Mouse (Mus musculus): Measurements from ENCODE around the gene Etv3. TPM values are rescaled to one million over a fixed set of nuclear protein-coding genes. Genes with fewer than 3 reads are reported as not detected.

Gene Etv3
- polyA plus RNA-seq, 1 experiment from 2014 or later, result 16.9 TPM

- Histone ChIP-seq H3K27me3 (ENCODE audit: control insufficient read depth, insufficient read depth, low read depth, low read length) (no peaks in the 10 kb centered on the region; the same call in 1 of the 2 replicates), H3K9me3 (ENCODE audit: control insufficient read depth, low read length) (no peaks in the 10 kb centered on the region), H3K4me3 (ENCODE audit: low read length) (no peak overlapping the region), H3K4me1 (replicated peaks; ENCODE audit: control insufficient read depth, insufficient read depth, low read length) (peaks cover 2% of the 10 kb centered on the region; the same call in 1 of the 2 replicates), H3K36me3 (ENCODE audit: control insufficient read depth, insufficient read depth, low read length) (no peaks in the 10 kb centered on the region), H3K9ac (ENCODE audit: low read length) (no peak overlapping the region), H3K4me2 (ENCODE audit: low read depth, low read length) (no peak overlapping the region), H3K27ac (ENCODE audit: low read length) (no peak overlapping the region)
- ATAC-seq (ENCODE audit: low read depth), result no peak
- 41% methylated on average over 8 of the region's 8 CpGs for WGBS
Measured at GRCm38 (mm10) chr3:87501151-87501550, 24.1 kb upstream of the Etv3 start.

- Histone ChIP-seq H3K36me3 (ENCODE audit: control insufficient read depth, insufficient read depth, low read length) (no peaks in the 10 kb centered on the region), H3K27me3 (ENCODE audit: control insufficient read depth, insufficient read depth, low read depth, low read length) (no peaks in the 10 kb centered on the region; the same call in 1 of the 2 replicates), H3K4me1 (replicated peaks; ENCODE audit: control insufficient read depth, insufficient read depth, low read length) (peaks cover 2% of the 10 kb centered on the region; the same call in 1 of the 2 replicates), H3K9ac (ENCODE audit: low read length) (no peak overlapping the region), H3K4me3 (ENCODE audit: low read length) (no peak overlapping the region), H3K4me2 (ENCODE audit: low read depth, low read length) (no peak overlapping the region), H3K27ac (ENCODE audit: low read length) (no peak overlapping the region), H3K9me3 (ENCODE audit: control insufficient read depth, low read length) (no peaks in the 10 kb centered on the region)
- no peak for ATAC-seq (ENCODE audit: low read depth)
- WGBS, result 83% methylated on average over 6 of the region's 6 CpGs
Measured at GRCm38 (mm10) chr3:87502771-87503170, 22.4 kb upstream of the Etv3 start.

DNA sequence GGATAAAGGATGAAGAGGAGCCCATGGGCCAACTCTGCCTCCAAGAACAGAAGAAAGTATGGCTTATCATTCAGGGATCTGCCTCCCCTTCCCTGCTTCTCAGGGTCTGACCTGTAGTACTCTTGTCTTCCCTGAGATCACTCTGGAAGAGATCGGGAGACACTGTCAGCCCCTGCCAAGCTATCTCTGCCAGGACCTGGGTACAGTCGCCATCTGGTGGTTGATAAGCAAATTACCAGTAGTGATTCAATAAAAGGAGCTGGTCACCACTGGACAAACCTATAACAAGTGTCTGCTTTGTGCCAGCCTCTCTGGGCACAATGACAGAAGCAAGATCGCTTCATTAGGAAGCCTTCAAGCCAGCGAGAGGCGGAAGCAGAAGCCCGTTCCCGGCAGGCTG, 20.9 kb upstream of the Etv3 start:
- no peaks in the 10 kb centered on the region for H3K36me3 ChIP-seq (ENCODE audit: control insufficient read depth, insufficient read depth, low read length)
- WGBS, result 22% methylated on average over 7 of the region's 7 CpGs
- 0 out of 2 replicates have a peak, but pooled peaks have one; percentile 23 for ATAC-seq (ENCODE audit: low read depth)

DNA sequence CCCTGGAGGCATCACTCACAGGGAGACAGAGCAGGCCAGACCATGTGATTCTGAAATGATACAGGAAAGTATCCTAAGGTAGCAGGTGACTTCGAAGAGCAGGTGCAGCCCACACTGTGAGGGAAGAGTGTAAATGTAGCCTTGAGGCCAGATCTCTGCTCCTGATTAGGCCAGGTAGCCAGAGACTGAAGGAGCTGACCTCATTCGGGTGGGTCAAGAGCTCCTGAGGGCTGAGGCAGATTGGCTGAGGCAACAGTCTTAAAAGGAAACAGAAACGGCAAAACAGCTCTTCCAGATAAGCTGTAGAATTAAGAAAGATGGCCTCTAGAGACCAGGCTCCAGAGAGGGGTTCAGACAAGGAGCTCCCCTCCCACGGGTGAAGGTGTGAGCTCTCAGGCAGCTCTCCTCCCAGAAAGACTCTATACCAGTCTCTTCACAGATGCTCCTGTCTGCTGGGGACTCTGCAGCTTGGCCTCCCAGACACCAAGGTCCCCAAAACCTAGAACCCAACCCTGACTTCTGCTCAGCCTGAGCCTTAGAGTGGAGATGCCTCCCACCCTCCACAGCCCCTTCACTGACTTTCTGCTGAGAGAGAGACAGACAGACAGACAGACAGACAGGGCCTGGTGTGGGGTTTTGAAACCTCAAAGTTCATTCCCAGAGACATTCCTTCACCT, 20.3 kb upstream of the Etv3 start:
- Histone ChIP-seq H3K4me2 (ENCODE audit: low read depth, low read length) (no peak overlapping the region), H3K36me3 (ENCODE audit: control insufficient read depth, insufficient read depth, low read length) (no peaks in the 10 kb centered on the region), H3K4me3 (ENCODE audit: low read length) (no peak overlapping the region), H3K9ac (ENCODE audit: low read length) (no peak overlapping the region), H3K27ac (ENCODE audit: low read length) (no peak overlapping the region), H3K4me1 (replicated peaks; ENCODE audit: control insufficient read depth, insufficient read depth, low read length) (peaks cover 2% of the 10 kb centered on the region; the same call in 1 of the 2 replicates), H3K27me3 (ENCODE audit: control insufficient read depth, insufficient read depth, low read depth, low read length) (no peaks in the 10 kb centered on the region; the same call in 1 of the 2 replicates), H3K9me3 (ENCODE audit: control insufficient read depth, low read length) (no peaks in the 10 kb centered on the region)
- ATAC-seq (ENCODE audit: low read depth), result no peak
- 33% methylated on average over 4 of the region's 4 CpGs for WGBS

More for the DNA sequence above, 20.9 kb upstream of the Etv3 start:
- Histone ChIP-seq H3K27me3 (ENCODE audit: control insufficient read depth, insufficient read depth, low read depth, low read length) (no peaks in the 10 kb centered on the region; the same call in 1 of the 2 replicates), H3K4me3 (ENCODE audit: low read length) (no peak overlapping the region), H3K9ac (ENCODE audit: low read length) (no peak overlapping the region), H3K4me2 (ENCODE audit: low read depth, low read length) (no peak overlapping the region), H3K4me1 (replicated peaks; ENCODE audit: control insufficient read depth, insufficient read depth, low read length) (peaks cover 2% of the 10 kb centered on the region; the same call in 1 of the 2 replicates), H3K9me3 (ENCODE audit: control insufficient read depth, low read length) (no peaks in the 10 kb centered on the region), H3K27ac (ENCODE audit: low read length) (no peak overlapping the region)

GRCm38 (mm10) chr3:87506456-87507416, 18.5 kb upstream of the Etv3 start:
- Histone ChIP-seq H3K9me3 (ENCODE audit: control insufficient read depth, low read length) (no peaks in the 10 kb centered on the region), H3K27me3 (ENCODE audit: control insufficient read depth, insufficient read depth, low read depth, low read length) (no peaks in the 10 kb centered on the region; the same call in 1 of the 2 replicates), H3K36me3 (ENCODE audit: control insufficient read depth, insufficient read depth, low read length) (no peaks in the 10 kb centered on the region), H3K9ac (ENCODE audit: low read length) (no peak overlapping the region), H3K4me3 (ENCODE audit: low read length) (no peak overlapping the region), H3K4me1 (replicated peaks; ENCODE audit: control insufficient read depth, insufficient read depth, low read length) (peaks cover 2% of the 10 kb centered on the region; the same call in 1 of the 2 replicates), H3K27ac (ENCODE audit: low read length) (no peak overlapping the region), H3K4me2 (ENCODE audit: low read depth, low read length) (no peak overlapping the region)
- ATAC-seq (ENCODE audit: low read depth), result no peak
- 67% methylated on average over 12 of the region's 12 CpGs for WGBS

- Histone ChIP-seq H3K27me3 (ENCODE audit: control insufficient read depth, insufficient read depth, low read depth, low read length) (no peaks in the 10 kb centered on the region), H3K9ac (ENCODE audit: low read length) (no peak overlapping the region), H3K4me2 (ENCODE audit: low read depth, low read length) (peak overlapping the region; percentile 0; the same call in 1 of the 2 replicates), H3K4me3 (ENCODE audit: low read length) (no peak overlapping the region), H3K36me3 (ENCODE audit: control insufficient read depth, insufficient read depth, low read length) (no peaks in the 10 kb centered on the region), H3K27ac (ENCODE audit: low read length) (no peak overlapping the region), H3K4me1 (replicated peaks; ENCODE audit: control insufficient read depth, insufficient read depth, low read length) (peaks cover 6% of the 10 kb centered on the region; the same call in 1 of the 2 replicates), H3K9me3 (ENCODE audit: control insufficient read depth, low read length) (no peaks in the 10 kb centered on the region)
- 21% methylated on average over 17 of the region's 17 CpGs for WGBS
- peak; percentile 75 for ATAC-seq (ENCODE audit: low read depth)
Measured at GRCm38 (mm10) chr3:87508205-87508901, 16.9 kb upstream of the Etv3 start.

- H3K27ac ChIP-seq (ENCODE audit: low read length), result no peak overlapping the region
- no peak overlapping the region for H3K9ac ChIP-seq (ENCODE audit: low read length)
- 31% methylated on average over 4 of the region's 4 CpGs for WGBS
- H3K4me1 ChIP-seq (replicated peaks; ENCODE audit: control insufficient read depth, insufficient read depth, low read length), result peaks cover 6% of the 10 kb centered on the region; the same call in 1 of the 2 replicates
- peak; percentile 8; the same call in 1 of the 2 replicates for ATAC-seq (ENCODE audit: low read depth)
- no peak overlapping the region for H3K4me3 ChIP-seq (ENCODE audit: low read length)
- H3K36me3 ChIP-seq (ENCODE audit: control insufficient read depth, insufficient read depth, low read length), result no peaks in the 10 kb centered on the region
- no peaks in the 10 kb centered on the region for H3K9me3 ChIP-seq (ENCODE audit: control insufficient read depth, low read length)
- H3K27me3 ChIP-seq (ENCODE audit: control insufficient read depth, insufficient read depth, low read depth, low read length), result no peaks in the 10 kb centered on the region
- H3K4me2 ChIP-seq (ENCODE audit: low read depth, low read length), result no peak overlapping the region
Measured at GRCm38 (mm10) chr3:87509061-87509460, 16.1 kb upstream of the Etv3 start.

- no peak overlapping the region for H3K27ac ChIP-seq (ENCODE audit: low read length)
- WGBS, result 86% methylated on average over 9 of the region's 9 CpGs
- H3K9me3 ChIP-seq (ENCODE audit: control insufficient read depth, low read length), result no peaks in the 10 kb centered on the region
- no peak overlapping the region for H3K4me2 ChIP-seq (ENCODE audit: low read depth, low read length)
- H3K4me3 ChIP-seq (ENCODE audit: low read length), result no peak overlapping the region
- H3K9ac ChIP-seq (ENCODE audit: low read length), result no peak overlapping the region
- no peak for ATAC-seq (ENCODE audit: low read depth)
- H3K4me1 ChIP-seq (replicated peaks; ENCODE audit: control insufficient read depth, insufficient read depth, low read length), result peaks cover 7% of the 10 kb centered on the region
- H3K27me3 ChIP-seq (ENCODE audit: control insufficient read depth, insufficient read depth, low read depth, low read length), result no peaks in the 10 kb centered on the region
- no peaks in the 10 kb centered on the region for H3K36me3 ChIP-seq (ENCODE audit: control insufficient read depth, insufficient read depth, low read length)
Measured at GRCm38 (mm10) chr3:87510832-87511231, 14.4 kb upstream of the Etv3 start.

Data from lung, embryonic 16.5 days (tissue).